Mouse (Mus musculus) ES-E14 (cell line): ENCODE results near the gene Majin. TPM values are rescaled to one million over a fixed set of nuclear protein-coding genes. Genes with fewer than 3 reads are reported as not detected.

Source experiments
- DNase-seq: peaks from one replicate; pipeline ENCODE4 v3.0.0-alpha.2; 2013; ENCODE audit warnings: low read depth, low spot score
- H3K27ac ChIP-seq: 2 replicates; pipeline ENCODE4 v1.5.1; 2012; ENCODE audit warnings: low read depth, mild to moderate bottlenecking, low read length, moderate library complexity, mixed read lengths; ENCODE audit not compliant: poor library complexity, insufficient read depth, severe bottlenecking
- H3K36me3 ChIP-seq: 2 replicates; pipeline ENCODE4 v1.6.1; 2012; ENCODE audit warnings: mild to moderate bottlenecking, low read length, moderate library complexity, mixed read lengths; ENCODE audit not compliant: control insufficient read depth, poor library complexity, insufficient read depth, severe bottlenecking
- H3K4me1 ChIP-seq, 2 experiments: fragments of 150-350 bp in 1 of 2; sonication (generic) in 1 of 2; 2 replicates each; pipeline ENCODE4 v1.6.1; 2012; ENCODE audit warnings: low read length in 2 of 2, mild to moderate bottlenecking in 1 of 2, mixed read lengths in 1 of 2; ENCODE audit not compliant: control insufficient read depth in 2 of 2, insufficient read depth in 2 of 2, poor library complexity in 1 of 2
- H3K4me3 ChIP-seq, 2 experiments: fragments of 150-350 bp in 1 of 2; sonication (generic) in 1 of 2; 2 replicates each; pipeline ENCODE4 v1.5.1; 2012; ENCODE audit warnings: low read length in 2 of 2, low read depth in 1 of 2, mild to moderate bottlenecking in 1 of 2, mixed read lengths in 1 of 2; ENCODE audit not compliant: insufficient read depth in 1 of 2, poor library complexity in 1 of 2, severe bottlenecking in 1 of 2
- H3K9ac ChIP-seq: 2 replicates; pipeline ENCODE4 v1.6.1; 2012; ENCODE audit warnings: low read depth, mild to moderate bottlenecking, low read length, mixed read lengths; ENCODE audit not compliant: poor library complexity, insufficient read depth, severe bottlenecking
- H3K9me3 ChIP-seq: fragments of 150-350 bp; sonication (generic); 2 replicates; pipeline ENCODE4 v1.6.1; 2012; ENCODE audit warnings: low read depth, mild to moderate bottlenecking, low read length; ENCODE audit not compliant: control insufficient read depth, insufficient read depth
- CHD2 ChIP-seq: IDR thresholded peaks from 2 replicates; pipeline ENCODE4 v1.6.1; 2014; ENCODE audit warnings: mild to moderate bottlenecking, low read depth, low read length, inconsistent platforms
- HCFC1 ChIP-seq: IDR thresholded peaks from 2 replicates; pipeline ENCODE4 v1.6.1; 2012; ENCODE audit warnings: low read length, inconsistent platforms, borderline replicate concordance; ENCODE audit not compliant: insufficient read depth
- MAFK ChIP-seq: IDR thresholded peaks from 2 replicates; pipeline ENCODE4 v1.6.1; 2014; ENCODE audit warnings: mild to moderate bottlenecking, low read depth, low read length, inconsistent platforms; ENCODE audit not compliant: insufficient read depth
- ZC3H11A ChIP-seq: IDR thresholded peaks from 2 replicates; pipeline ENCODE4 v1.6.1; 2012; ENCODE audit warnings: low read depth, mild to moderate bottlenecking, inconsistent platforms, low read length, borderline replicate concordance
- ZNF384 ChIP-seq: IDR thresholded peaks from 2 replicates; pipeline ENCODE4 v1.6.1; 2012; ENCODE audit warnings: low read depth, low read length, inconsistent platforms
- in situ Hi-C, 2 experiments: fragments of 600-800 bp; cut with MboI; formaldehyde crosslinking; loops; one replicate each; pipeline ENCODE4 v1.15.1; 2025; ENCODE audit warnings: low sequenced_read_pairs in 2 of 2, inconsistent platforms in 1 of 2; ENCODE audit not compliant: unreplicated experiment in 2 of 2
- total RNA-seq: library from RNA; depleted of rRNA; stranded (reverse); fragments of 300-350 nt; gene quantifications from 2 replicates; pipeline ENCODE4 v1.2.3, GENCODE M21; 2012

Majin gene
- total RNA-seq, 1 experiment: 1.6 TPM

GRCm38 (mm10) chr19:6216046-6216705, 32.0 kb downstream of the Majin start:
- no peak overlapping the region for H3K9ac ChIP-seq
- TF ChIP-seq ZNF384 (no peak), HCFC1 (no peak), ZC3H11A (no peak), CHD2 (no peak), MAFK (no peak)
- H3K27ac ChIP-seq: no peak overlapping the region
- H3K4me1 ChIP-seq: no peaks in the 10 kb centered on the region
- no peaks in the 10 kb centered on the region for H3K9me3 ChIP-seq
- no peaks in the 10 kb centered on the region for H3K36me3 ChIP-seq
- no peak for DNase-seq
- in situ Hi-C loops: no loop called here
- H3K4me3 ChIP-seq: no peak overlapping the region

- Histone ChIP-seq H3K4me1 (no peaks in the 10 kb centered on the region), H3K27ac (no peak overlapping the region), H3K4me3 (no peak overlapping the region), H3K9ac (no peak overlapping the region), H3K9me3 (no peaks in the 10 kb centered on the region), H3K36me3 (no peaks in the 10 kb centered on the region)
- in situ Hi-C loops: no loop called here
- TF ChIP-seq ZC3H11A (no peak), MAFK (no peak), ZNF384 (no peak), CHD2 (no peak), HCFC1 (no peak)
- DNase-seq: no peak
Observed at GRCm38 (mm10) chr19:6218606-6219005, 34.4 kb downstream of the Majin start.

GRCm38 (mm10) chr19:6226135-6226534, 41.9 kb downstream of the Majin start, which contains the start of gene Gpha2:
TSS of gene Gpha2 (plus strand) at chr19:6226380.
- Histone ChIP-seq H3K4me1 (peaks cover 0 to 8% of the 10 kb centered on the region in 2 experiments; a peak in 3 of 4 replicates), H3K4me3 (no peak within 1 kb of the TSS), H3K9me3 (no peaks in the 10 kb centered on the region), H3K27ac (no peak within 1 kb of the TSS), H3K9ac (no peak within 1 kb of the TSS), H3K36me3 (peaks cover 17% of the 10 kb centered on the region)
- in situ Hi-C loops: no loop called here
- TF ChIP-seq ZNF384 (no peak), MAFK (no peak), HCFC1 (no peak), CHD2 (no peak), ZC3H11A (no peak)
- peak; percentile 78 for DNase-seq

GRCm38 (mm10) chr19:6226763-6227162, 42.6 kb downstream of the Majin start:
- TF ChIP-seq MAFK (no peak), ZNF384 (no peak), HCFC1 (no peak), CHD2 (no peak), ZC3H11A (no peak)
- Histone ChIP-seq H3K9ac (no peak overlapping the region), H3K4me3 (no peak overlapping the region), H3K4me1 (peaks cover 0 to 8% of the 10 kb centered on the region in 2 experiments; a peak in 3 of 4 replicates), H3K36me3 (peaks cover 17% of the 10 kb centered on the region), H3K9me3 (no peaks in the 10 kb centered on the region), H3K27ac (no peak overlapping the region)
- in situ Hi-C loops: no loop called here
- DNase-seq: no peak

DNA sequence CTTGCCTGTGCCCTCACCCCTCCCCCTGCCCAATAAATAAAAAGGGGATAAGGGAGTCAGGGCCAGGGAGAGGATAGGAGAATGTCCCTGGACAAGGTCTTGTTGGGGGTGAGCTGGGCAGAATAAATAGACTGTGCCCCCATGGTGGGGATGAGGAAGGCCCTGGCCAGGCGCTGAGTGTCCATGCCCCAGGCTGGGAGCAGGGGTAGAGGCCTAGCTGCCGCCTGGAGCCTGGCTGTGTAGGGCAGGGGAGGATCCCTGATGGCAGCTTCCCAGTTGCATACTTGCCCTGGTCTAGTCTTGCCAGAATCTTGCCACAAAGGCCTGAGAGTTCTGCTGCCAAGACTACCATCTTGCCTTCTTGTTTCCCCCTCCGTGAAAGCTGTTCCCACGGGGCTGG, 43.7 kb downstream of the Majin start:
- no peak overlapping the region for H3K27ac ChIP-seq
- peaks cover 0 to 8% of the 10 kb centered on the region in 2 experiments; a peak in 3 of 4 replicates for H3K4me1 ChIP-seq
- DNase-seq: no peak
- no peak for TF ChIP-seq ZNF384
- no peak for TF ChIP-seq HCFC1
- no peak for TF ChIP-seq CHD2
- TF ChIP-seq ZC3H11A: no peak
- no peak for TF ChIP-seq MAFK
- no peak overlapping the region for H3K4me3 ChIP-seq
- in situ Hi-C loops: no loop called here
- no peak overlapping the region for H3K9ac ChIP-seq
- H3K36me3 ChIP-seq: peaks cover 17% of the 10 kb centered on the region
- H3K9me3 ChIP-seq: no peaks in the 10 kb centered on the region
